Mouse (Mus musculus) kidney, postnatal 14 days (tissue): ENCODE results near the gene Cbl.

ENCODE experiments used
- DNase-seq: peaks from one replicate; pipeline ENCODE4 v3.0.0; 2022; ENCODE audit warnings: mixed read lengths

Gene Cbl

GRCm38 (mm10) chr9:44096536-44096935 lies 137.3 kb downstream of the Cbl start:
- DNase-seq: no peak

DNA sequence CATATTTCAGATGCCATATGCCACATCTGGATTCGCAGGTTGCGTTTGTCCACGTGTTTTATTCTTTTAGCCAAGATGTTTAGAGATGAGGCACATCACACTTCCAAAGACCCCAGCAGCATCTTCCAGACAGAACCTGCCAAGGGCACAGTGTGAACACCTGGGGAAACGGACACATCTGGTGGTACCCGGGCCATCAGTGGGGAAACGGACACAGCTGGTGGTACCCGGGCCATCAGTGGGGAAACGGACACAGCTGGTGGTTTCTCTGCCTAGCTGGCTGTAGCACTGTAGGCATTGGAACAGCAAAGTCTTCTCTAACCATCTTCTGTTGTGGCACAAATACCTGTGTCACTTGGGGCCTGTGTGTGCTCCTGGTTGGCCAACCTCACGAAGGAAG lies 138.1 kb downstream of the Cbl start:
- no peak for DNase-seq

GRCm38 (mm10) chr9:44094737-44095136 lies 139.1 kb downstream of the Cbl start:
- DNase-seq: no peak

DNA sequence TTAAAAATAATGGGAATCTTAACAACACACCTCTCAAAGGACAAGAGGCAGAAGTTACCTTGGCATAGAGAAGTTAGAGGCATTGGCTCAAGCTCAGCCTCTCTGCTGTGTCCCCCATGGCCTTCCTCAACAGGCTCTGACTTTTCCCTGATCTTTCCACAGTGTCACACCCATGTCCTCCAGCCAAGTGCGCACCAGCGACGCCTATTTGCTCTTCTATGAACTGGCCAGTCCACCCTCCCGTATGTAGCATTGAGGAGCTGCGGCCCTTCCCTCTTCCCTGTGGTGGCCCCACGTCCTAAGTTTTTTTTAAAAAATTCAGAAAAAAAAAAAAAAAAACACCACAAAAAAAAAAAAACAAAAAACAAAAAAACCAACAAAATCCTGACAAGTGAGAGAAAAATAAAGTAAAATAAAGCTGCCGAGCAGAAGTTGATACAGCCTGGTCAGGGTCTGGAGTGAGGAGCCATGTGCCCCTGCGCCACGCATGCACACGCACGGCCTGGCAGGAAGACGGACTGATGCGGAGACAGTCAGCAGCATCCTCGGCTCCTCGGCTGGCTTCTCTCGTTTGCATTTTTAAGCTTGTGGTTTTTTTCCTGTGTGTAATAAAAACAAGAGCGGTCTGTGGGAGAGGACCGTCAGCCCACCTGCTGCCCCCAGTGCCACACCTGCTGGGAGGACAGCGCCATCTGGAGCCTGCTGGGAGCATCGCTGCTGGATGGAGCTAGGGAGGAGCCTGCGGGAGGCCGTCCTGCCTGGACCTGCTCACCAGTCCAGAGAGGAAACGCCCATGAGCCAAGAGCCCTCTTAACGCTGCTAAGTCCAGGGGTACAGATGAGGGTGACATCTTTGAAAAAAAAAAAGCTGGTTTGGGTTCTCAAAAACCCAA lies 140.0 kb downstream of the Cbl start:
- DNase-seq: peak; percentile 82
